Comparison of ENCODE assay signal across 19 mouse cellular contexts in the genomic region with DNA sequence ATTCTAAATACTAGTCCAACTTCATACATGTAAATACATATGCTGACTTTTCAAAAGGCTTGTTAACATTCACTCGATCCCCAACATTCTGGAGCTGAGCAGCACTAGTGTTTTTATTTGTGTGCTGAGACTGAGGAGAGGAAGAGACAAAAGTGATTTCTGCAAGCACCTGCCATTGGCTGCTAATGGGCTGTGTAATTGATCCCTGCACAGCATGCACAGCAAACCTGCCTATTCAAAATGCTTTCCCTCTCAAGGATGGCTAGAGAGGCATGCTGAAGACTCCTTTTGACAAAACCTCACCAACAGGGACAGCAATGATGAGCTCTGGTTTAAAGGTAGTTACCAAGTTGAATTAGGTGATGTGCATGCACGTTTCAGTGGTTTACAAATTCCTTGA.
"Had no signal": no experiment of that assay in that cellular context is flagged by ENCODE, and none has a peak within 500 bp of the region (broad histone marks: within the 10 kb centered on the region; RNA-seq: fewer than 3 reads in every experiment).

No protein-coding gene starts in this region.

- H3K36me3 ChIP-seq: liver, embryonic 12.5 days; lung, embryonic 15.5 days; midbrain, embryonic 13.5 days had no signal

- H3K4me2 ChIP-seq: liver, embryonic 12.5 days; lung, embryonic 15.5 days; midbrain, embryonic 11.5 days; midbrain, embryonic 13.5 days had no signal

- ATAC-seq: liver, embryonic 12.5 days; lung, postnatal 0 days; midbrain, embryonic 13.5 days had no signal

- H3K4me3 ChIP-seq: liver, embryonic 12.5 days; lung, embryonic 15.5 days; megakaryocyte, embryonic 14.5 days; midbrain, embryonic 13.5 days had no signal

- H3K9ac ChIP-seq: liver, embryonic 12.5 days; liver, embryonic 14.5 days; lung, embryonic 15.5 days; midbrain, embryonic 13.5 days had no signal

- DNase-seq: lung, adult 2 months; lung, postnatal 14 days; lung, postnatal 36 days; retina, postnatal 1 day; right cerebral cortex, adult 18-20 months; right cerebral cortex, postnatal 25 days; right cerebral cortex, postnatal 4 days; spleen, adult 18-20 months; thymus, adult 18-20 months; thymus, postnatal 14 days; thymus, postnatal 36 days had no signal

- H3K27ac ChIP-seq: liver, embryonic 12.5 days; liver, embryonic 14.5 days; lung, embryonic 15.5 days; macrophage; midbrain, embryonic 13.5 days had no signal

- H3K9me3 ChIP-seq: liver, embryonic 12.5 days; lung, embryonic 15.5 days; megakaryocyte, embryonic 14.5 days; midbrain, embryonic 13.5 days had no signal

- H3K27me3 ChIP-seq: liver, embryonic 12.5 days; lung, embryonic 15.5 days; megakaryocyte, embryonic 14.5 days; midbrain, embryonic 13.5 days had no signal

- H3K4me1 ChIP-seq: liver, embryonic 12.5 days; lung, embryonic 15.5 days; megakaryocyte, embryonic 14.5 days; midbrain, embryonic 13.5 days had no signal
